Mouse (Mus musculus) ZHBTc4 (cell line): ENCODE results near the gene Scaf1.

ENCODE experiments used
- DNase-seq: peaks from one replicate; pipeline ENCODE4 v3.0.0-alpha.2; 2011; ENCODE audit warnings: low read depth, low spot score

Scaf1 gene

DNA sequence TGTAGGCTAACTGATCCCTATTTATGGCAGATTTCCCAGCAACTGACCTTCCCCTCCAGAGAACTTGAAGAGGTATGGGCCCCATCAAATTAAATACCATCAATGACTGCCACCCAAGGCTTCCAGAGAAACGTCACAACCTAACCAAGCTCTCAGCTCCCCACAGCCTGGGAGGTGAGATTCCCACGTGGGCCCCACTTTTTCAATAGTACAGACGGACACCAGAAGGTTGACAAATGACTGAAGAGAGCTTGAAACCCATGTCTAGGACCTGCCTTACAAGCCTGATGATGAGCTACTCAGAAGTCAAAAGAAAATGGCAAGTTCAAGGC lies 31.4 kb downstream of the Scaf1 start:
- no peak for DNase-seq

DNA sequence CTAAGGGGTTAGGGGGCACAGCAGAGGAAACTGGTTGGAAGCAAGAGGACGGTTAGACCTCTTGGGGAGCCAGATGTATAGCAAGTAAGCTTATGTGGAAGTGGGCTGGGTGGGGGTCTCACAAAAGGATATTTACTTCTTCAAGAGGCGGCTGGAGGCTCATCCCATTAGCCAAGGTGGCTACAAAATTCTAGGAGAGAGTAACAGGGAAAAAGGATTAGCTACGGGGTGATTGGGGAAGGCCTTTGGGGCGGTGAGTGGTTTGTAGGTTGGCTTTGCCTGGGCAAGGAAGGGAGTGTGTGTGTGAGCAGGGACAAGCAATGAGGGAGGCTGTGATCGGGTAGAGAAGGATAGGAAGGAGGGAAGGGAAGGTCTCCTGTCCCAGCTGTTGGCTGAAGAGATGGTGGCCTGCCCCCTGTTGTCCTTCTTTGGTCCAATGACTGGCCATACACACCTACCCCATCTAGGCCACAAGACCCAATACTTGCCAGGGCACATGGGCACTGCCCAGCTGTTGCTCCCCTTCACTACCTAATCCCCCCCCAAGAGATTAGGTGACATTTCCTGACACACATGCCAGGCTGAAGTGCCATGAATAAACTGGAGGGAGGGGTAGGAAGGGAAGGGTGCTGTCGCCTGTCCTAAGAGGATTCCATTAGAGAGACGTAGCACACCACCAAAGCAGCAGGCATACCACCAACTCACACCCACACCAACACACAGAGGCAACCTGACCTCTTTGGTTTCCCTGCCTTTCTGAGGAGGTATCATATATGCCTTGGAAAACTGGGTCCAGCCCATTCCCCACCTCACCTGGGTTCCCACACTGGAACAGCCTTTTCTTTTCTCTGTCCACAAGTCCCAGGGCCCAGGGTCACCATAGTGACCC lies 32.0 kb downstream of the Scaf1 start:
- no peak for DNase-seq

GRCm38 (mm10) chr7:44983085-44983484 lies 33.1 kb downstream of the Scaf1 start:
- DNase-seq = peak; percentile 91

- no peak for DNase-seq
Measured at GRCm38 (mm10) chr7:44981539-44981938, 34.6 kb downstream of the Scaf1 start.

GRCm38 (mm10) chr7:44978300-44978699 lies 37.9 kb downstream of the Scaf1 start:
- no peak for DNase-seq

DNA sequence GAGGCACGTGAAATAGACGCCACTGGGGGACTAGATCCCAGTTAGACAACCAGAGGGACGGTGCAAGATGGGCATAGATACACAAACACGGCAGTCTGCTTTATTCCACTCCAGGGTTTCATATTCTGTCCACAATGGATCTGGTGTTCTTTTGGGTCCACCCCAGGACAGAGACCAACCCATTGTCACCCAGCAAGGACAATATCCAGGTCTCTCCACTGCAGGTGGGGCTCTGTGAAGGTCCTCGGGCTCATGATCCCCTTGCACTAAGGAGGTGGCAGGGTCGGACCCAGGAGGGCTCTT lies 41.1 kb downstream of the Scaf1 start:
- DNase-seq = no peak

- DNase-seq = peak; percentile 96
Measured at GRCm38 (mm10) chr7:44974383-44975116, 41.6 kb downstream of the Scaf1 start, which contains the start of gene Cpt1c. TSS of gene Cpt1c (minus strand) at chr7:44974851.

DNA sequence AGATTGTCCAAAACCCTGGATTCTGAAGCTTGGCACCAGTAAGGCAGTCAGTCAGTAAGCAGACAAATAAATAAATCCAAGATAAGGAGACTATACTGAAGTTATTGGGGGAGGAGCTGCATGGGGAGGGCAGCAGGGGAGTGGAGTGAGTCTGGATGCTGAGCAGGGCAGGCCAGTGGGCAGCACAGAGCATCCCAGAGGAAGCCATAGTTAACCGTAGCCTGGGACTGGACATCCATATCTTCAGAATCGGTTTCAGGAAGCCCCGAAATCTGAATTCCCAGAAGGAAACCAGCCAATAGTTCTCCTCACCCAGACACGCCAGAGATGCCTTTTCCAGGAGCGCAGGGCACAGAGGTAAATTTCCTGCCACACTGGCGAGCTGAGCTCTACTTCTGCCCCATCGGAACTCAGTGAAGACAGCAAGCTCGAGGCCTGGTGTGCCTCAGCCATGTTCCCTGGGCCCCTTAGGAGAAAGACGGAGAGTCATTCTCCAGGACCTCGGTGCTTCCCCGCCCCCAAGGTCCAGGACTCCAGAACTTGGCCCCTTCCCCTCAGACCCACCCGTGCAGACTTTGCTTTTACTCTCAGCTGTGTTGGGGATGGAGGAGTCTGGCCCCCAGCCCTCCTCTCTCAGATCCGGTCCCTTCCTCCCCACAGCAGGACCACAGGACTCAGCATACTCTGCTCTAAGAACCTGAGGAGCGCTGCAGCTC lies 42.6 kb downstream of the Scaf1 start:
- no peak for DNase-seq

GRCm38 (mm10) chr7:44971142-44971541 lies 45.0 kb downstream of the Scaf1 start:
- no peak for DNase-seq

DNA sequence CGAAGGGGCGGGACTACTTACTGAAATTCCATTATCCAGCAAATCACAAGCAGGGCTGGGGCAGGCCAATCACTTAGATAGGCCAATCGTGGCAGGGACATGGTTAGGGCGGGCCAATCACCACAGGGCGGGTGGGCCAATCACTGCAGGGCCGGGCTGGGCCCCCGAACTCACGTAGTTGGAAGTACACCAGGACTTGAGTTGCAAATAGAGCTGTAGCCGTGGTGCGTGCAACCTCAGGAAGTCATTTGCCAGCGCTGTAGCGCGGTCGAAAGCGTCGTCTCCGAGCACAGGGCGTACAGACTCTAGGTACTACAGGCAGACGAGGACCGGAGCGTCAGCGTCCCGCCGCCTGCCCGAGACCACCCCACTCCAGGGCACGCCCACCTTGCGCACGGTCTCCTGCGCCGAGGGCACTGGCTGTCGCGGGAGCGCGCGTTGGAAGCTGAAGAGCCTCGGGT lies 45.9 kb downstream of the Scaf1 start:
- DNase-seq = peak; percentile 98

DNA sequence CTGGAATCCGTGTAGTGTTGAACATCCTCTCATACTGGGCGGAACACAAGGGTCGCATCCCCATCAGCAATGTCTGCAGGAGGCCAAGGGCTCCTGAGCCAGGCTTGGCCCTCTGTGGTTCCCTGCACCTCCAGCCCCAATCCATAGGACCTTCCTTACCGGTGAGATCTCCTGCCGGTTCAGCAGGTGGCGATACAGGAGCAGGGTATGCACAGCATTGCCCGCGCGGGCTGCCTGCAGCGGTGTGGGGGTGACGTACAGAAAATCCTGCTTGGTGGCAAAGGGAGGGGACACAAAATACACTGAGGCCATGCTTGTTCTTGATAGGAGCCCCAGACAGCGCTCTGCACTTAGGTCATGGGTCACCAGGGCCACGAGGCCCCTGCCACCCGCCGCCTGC lies 49.5 kb downstream of the Scaf1 start:
- no peak for DNase-seq

- DNase-seq = peak; percentile 55
Measured at GRCm38 (mm10) chr7:44965975-44966374, 50.2 kb downstream of the Scaf1 start.

GRCm38 (mm10) chr7:44964990-44965389 lies 51.2 kb downstream of the Scaf1 start:
- no peak for DNase-seq

- DNase-seq = no peak
Measured at GRCm38 (mm10) chr7:44962831-44963230, 53.3 kb downstream of the Scaf1 start.

DNA sequence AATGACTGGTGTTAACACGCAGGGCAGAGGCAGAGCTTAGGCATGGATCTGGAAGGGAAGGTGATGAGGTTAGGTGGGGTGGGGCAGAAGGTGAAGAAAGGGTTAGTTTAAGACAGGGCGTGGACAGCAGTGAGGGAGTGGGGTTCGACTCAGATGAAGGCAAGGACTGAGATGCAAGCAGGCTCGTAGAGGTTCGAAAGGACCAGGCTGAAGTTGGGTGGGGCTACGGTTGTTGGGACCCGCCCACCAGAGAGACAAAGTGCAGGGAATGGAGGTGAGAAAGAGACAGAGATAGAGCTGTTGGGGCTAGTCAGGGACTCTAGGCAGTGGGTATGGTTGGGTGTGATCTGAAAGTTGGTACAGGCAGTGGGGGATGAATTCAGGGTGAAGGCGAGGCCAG lies 53.8 kb downstream of the Scaf1 start:
- peak; percentile 64 for DNase-seq

DNA sequence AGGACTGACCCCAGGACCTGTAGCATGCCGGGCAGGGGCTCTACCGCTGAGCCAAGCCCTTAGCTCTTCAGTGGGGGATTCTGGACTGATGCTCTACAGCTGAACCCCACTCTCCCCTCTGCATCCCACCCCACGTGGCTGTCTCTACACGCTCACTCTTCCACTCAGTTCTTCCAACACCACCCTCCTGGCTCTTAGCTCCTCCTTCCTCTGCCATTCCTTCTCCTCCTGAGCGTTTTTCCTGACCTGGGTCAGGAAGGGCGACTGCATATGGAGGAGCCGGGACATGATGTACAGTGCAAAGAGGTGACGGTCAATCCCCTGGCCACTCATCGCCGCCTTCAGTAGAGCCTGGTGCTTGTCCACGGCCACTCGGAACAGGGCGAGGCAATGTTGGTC lies 55.7 kb downstream of the Scaf1 start:
- DNase-seq = no peak

DNA sequence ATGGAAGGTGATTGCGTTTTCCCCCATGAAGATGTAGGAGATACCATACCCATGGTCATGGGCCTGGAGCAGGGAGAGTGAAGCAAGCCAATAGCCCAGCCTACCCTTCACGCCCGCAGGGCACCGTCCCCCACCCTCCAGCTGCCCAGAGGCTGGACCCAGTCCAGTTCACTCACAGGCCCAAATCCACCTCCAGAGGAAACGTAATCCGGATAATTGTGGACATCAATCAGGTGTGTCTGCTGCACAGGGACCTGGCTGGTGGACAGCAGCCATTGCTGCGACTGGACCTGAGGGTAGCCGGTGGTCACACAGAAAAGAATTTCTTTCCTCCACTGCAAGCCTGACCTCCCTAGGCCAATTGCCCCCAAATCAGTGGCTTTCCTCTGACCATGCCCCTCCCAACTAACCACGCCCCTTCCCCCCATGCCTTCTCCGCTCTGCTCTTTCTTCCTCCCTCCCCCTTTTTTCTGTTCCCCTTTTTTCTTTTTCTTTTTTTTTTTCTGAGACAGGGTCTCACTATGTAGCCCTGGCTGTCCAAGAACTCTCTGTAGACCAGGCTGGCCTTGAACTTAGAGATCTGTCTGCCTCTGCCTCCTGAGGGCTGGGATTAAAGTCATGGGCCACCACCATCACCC lies 56.2 kb downstream of the Scaf1 start:
- DNase-seq = no peak

DNA sequence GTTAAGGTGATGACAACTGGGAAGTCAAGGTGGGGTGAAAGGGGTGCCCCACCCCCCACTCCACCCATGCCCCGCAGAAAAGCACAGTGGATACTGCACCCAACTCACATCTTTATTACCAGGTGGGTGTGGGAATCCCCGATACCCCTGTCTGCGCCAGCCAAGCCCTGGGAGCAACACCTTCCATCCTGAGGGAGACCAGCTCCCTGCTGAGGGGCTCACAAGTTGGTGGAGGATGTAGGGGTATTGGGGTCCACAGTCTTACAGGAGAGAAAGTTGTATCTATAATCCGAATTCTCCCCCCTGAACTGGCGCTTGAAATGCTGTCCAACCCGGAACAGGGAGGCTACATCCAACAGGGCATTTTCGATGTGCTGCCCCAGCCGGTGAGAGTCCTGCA lies 56.9 kb downstream of the Scaf1 start:
- DNase-seq = no peak

DNA sequence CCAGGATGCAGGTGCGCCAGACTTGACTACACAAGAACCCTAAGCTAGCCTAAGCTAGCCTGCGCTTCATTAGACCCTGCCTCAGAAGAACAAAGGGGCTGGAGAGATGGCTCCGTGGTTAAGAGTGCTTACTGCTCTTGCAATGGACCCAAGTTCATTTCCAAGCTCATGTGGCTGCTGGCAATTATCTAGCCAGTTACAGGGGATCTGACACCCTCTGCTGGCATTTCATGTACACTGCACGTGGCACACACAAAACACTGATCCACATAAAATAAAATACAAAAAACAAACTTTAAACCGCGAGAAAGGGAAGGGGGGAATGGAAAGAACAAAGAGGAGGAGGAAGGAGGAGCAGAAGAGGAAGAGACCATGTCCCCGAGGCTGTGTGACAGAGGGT lies 58.0 kb downstream of the Scaf1 start:
- DNase-seq = peak; percentile 65

- DNase-seq = no peak
Measured at GRCm38 (mm10) chr7:44957183-44957835, 58.9 kb downstream of the Scaf1 start.

DNA sequence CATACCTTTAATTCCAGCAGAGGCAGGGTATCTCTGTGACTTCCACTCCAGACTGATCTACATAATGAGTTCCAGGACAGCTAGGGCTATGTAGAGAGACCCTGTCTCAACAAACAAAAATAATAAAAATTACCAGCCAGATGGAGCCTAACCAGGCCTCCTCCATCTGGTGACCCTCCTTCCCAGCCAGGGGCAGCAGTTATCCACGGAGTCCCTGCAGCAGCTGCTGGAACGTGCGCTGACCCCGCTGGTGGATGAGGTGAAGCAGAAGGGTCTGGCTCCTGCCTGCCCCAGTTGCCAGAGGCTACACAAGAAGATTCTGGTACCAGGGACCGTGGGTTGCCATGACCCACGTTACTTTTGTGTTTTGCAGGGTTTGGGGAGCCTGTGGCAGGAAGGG lies 59.9 kb downstream of the Scaf1 start:
- no peak for DNase-seq
